Mouse (Mus musculus): ENCODE measurements around the gene Ogg1.
A peak's percentile ranks its signal among the peaks of the same experiment; 100 is the strongest.

The Ogg1 gene

DNA sequence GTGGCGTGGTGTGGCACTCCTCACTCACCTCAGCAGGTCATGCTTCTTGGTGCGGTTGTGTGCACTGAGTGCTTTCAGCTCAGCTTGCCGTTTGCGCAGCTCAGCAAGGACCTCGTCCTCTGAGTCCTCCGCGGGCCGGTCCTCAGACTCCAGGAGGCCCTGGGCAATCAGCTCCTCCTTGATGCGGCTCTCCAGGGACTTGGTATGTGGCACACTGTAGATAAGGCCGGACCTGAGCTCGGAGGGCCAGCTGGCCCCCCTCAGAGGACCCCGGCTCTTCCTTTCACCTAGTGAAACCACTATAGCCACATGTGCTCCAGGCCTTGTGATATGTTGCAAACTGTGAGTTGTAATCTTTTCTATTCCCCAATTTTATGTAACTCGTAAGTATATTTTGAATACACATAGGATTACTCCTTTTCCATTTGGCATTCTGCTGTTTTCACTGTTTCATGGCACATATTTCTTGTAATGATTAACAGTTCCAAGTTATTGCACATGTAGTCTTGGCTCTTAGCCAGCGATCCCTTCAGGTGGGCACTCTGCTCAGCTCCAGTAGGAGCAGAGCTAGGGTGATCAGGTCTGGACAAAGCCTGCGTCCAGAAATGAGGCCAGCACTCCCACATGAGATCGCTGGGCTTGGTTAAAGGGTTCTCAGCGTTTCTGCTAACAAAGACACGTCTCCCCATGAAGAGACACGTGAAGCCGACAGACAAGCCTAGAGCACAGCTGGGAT lies 43.6 kb downstream of the Ogg1 start:
- no peak for DNase-seq (ENCODE audit: low read depth)

DNA sequence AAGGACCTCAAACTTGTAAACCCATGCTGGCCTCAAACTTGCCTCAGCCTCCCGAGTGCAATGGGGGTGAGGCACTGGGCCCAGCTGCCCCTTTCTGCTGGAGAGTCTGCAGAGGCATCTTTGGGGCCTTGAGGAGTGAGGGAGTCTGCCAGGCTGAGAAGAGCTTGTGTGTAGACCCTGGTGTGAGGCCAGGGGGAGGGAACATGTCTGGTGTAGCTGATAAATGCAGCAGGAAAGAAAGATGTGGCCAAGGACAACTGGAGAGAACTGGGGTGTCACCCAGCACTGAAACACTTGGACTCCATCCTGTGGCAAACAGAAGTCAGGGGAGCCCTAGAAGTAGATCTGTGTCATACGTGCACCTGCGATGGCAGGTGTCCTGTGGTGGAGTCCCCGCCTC lies 46.7 kb downstream of the Ogg1 start:
- no peak for DNase-seq (ENCODE audit: low read depth)

DNA sequence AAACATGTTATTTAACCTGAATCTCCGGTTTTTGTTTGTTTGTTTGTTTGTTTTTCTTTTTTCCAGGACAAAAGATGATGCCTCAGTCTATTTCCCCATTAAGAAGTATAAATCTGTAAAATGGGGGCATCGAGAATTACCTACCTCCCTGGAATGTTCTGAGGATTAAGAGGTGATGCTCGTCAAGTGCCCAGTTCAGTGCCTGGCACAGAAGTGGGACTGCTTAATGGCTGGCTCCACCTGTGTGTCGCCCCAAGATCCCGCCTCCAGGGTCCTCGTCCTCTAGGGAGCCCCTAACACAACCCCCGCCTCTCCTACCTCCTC lies 50.4 kb downstream of the Ogg1 start:
- DNase-seq (ENCODE audit: low read depth), result no peak

DNA sequence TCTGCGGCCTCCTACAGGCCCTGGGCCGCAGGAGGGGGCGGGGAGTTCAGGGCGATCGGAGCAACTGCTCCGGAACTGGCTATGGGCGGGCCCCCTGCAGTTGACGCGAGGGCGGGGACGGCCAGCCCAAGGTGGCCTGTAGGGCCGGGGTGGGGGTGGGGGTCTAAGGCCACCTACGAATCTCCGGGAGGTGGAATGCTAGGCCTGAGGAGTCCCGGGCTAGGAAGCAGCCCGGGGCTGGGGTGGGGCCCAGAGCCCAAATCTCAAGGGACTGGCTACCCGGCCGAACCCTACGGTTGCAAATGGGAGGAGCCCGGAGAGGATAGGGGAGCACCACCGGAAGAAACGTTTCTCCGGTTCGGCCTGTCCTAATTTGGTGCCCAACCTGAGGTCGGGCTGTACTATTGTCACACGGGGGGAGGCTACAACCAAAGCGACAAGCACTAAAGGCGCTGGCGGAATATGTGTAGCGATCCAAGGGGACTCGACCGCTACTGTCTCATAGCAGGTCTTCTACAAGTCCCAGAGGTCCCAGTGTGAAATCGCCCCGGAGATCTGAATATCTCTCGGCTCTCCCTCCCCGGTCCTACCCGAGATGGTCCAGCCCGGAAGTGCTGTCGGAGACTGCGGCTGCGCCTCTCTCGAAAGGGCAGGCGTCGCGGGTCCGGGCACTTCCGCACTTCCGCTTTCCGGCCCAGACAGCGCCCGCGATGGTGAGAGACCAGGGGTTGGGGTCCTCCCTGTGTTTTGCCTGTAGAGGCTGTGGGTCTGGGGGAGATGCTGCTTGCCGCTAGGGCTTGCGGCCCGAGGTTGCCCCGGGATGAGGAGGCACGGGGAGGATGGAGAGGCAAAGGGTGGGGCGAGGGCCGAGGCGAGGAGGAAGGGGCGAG lies 51.0 kb downstream of the Ogg1 start, which contains the start of the genes Tada3 and Arpc4:
Gene Tada3 (minus strand): TSS at position 388 of the 890 bp plus-strand sequence.
Gene Arpc4 (plus strand): TSS at position 620 of the 890 bp plus-strand sequence.
- DNase-seq (ENCODE audit: low read depth), result peak; percentile 98

DNA sequence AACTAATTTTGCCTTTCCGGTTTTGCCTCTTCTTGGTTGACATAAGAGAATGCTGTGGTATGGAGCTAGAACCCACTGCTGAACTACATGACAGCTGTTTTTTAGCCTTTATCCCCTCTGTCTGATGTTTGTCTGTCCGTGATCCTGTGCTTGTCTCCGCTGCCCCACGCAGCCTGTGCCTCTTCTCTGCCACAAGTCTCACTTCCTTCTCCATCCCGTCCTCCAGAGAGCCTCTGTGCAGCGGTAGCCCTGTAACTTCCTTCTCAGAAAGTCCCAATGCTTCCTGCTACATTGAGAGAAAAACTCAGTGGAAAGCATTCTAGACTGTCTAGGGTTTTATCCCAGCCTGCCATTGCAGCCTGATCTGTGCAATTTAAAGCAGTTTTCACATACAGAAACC lies 52.5 kb downstream of the Ogg1 start:
- peak; percentile 46 for DNase-seq (ENCODE audit: low read depth)

DNA sequence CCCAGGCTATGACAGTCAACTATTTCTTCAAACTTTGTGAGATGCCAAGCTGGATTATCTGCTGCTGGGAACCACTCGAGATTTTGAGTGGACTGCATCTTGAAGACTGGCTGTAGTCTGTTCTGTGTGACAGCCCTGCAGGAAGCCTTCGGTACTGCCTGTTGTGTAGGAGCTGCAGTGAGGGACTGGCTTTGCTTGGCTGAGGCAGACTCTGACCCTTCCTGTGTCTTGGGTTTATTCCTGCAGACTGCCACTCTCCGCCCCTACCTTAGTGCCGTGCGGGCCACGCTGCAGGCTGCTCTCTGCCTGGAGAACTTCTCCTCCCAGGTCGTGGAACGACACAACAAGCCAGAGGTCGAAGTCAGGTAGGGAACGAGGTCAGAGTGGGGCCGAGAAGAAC lies 53.7 kb downstream of the Ogg1 start:
- DNase-seq (ENCODE audit: low read depth), result no peak

DNA sequence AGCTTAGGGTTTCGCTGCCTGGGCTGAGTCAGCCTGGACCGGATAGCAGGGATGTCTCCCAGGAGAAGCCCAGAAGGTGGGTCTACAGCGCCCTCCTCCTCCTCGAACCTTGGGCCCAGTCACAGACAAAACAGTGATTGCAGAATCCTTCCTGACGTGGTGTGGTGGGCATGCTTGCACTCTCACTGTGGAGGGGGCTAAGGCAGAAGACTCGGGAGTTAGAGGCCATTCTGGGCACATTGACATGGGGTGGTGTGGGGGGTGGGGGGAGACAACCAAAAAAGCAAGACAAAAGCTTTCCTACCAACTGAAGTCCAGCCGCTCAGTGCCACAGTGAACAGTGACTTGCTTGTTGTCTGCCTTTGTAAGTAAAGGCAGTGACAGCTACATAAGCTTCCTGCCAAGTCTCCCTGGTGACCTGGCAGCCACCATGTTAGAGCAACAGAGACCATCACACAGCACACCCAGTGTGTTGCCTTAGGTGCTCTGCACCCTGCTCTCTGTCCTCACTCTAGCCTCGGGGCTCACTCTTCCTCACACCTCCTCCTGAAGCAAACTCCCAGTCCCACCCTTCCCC lies 57.7 kb downstream of the Ogg1 start:
- DNase-seq (ENCODE audit: low read depth), result no peak
